In genomic region chrX:167901046-167901445, GRCm38 (mm10) we compare ENCODE assay signal across 28 mouse cellular contexts.
"Had no signal": no experiment of that assay in that cellular context is flagged by ENCODE, and none has a peak within 500 bp of the region (broad histone marks: within the 10 kb centered on the region; RNA-seq: fewer than 3 reads in every experiment).

No protein-coding gene starts in this region.

- H3K36me3 ChIP-seq: embryonic facial prominence, embryonic 10.5 days; embryonic facial prominence, embryonic 12.5 days; embryonic facial prominence, embryonic 13.5 days; embryonic facial prominence, embryonic 15.5 days; forebrain, embryonic 10.5 days; forebrain, embryonic 12.5 days; forebrain, embryonic 15.5 days had no signal

- H3K9ac ChIP-seq: embryonic facial prominence, embryonic 12.5 days; embryonic facial prominence, embryonic 13.5 days; embryonic facial prominence, embryonic 15.5 days; forebrain, embryonic 12.5 days; forebrain, embryonic 13.5 days; forebrain, embryonic 15.5 days; forebrain, postnatal 0 days had no signal

- H3K27ac ChIP-seq: embryonic facial prominence, embryonic 10.5 days; embryonic facial prominence, embryonic 12.5 days; embryonic facial prominence, embryonic 13.5 days; embryonic facial prominence, embryonic 15.5 days; forebrain, embryonic 10.5 days; forebrain, embryonic 12.5 days; forebrain, embryonic 13.5 days; forebrain, embryonic 15.5 days; gastrocnemius, adult 2 months had no signal

- H3K4me1 ChIP-seq: embryonic facial prominence, embryonic 10.5 days; embryonic facial prominence, embryonic 12.5 days; embryonic facial prominence, embryonic 13.5 days; embryonic facial prominence, embryonic 15.5 days; forebrain, embryonic 10.5 days; forebrain, embryonic 12.5 days; forebrain, embryonic 13.5 days; forebrain, embryonic 15.5 days had no signal

- DNase-seq: cerebellum, adult 18-20 months; cerebellum, adult 2 months; cerebellum, adult 8-10 months; cerebellum, adult 9-10 months; cerebellum, adult 9-11 months; cerebellum, postnatal 10 days; cerebellum, postnatal 14 days; cerebellum, postnatal 25 days; cerebellum, postnatal 36 days; embryo, embryonic 11 days; forebrain, postnatal 0 days; gastrocnemius, adult 2 months; gastrocnemius, postnatal 10 days; gastrocnemius, postnatal 14 days; gastrocnemius, postnatal 25 days; gastrocnemius, postnatal 36 days; heart, adult 11 months had no signal

- H3K9me3 ChIP-seq: embryonic facial prominence, embryonic 10.5 days; embryonic facial prominence, embryonic 12.5 days; embryonic facial prominence, embryonic 13.5 days; embryonic facial prominence, embryonic 15.5 days; forebrain, embryonic 10.5 days; forebrain, embryonic 12.5 days; forebrain, embryonic 13.5 days; forebrain, embryonic 15.5 days had no signal

- H3K4me2 ChIP-seq: embryonic facial prominence, embryonic 12.5 days; embryonic facial prominence, embryonic 13.5 days; embryonic facial prominence, embryonic 15.5 days; forebrain, embryonic 12.5 days; forebrain, embryonic 13.5 days; forebrain, embryonic 15.5 days had no signal

- H3K4me3 ChIP-seq: embryonic facial prominence, embryonic 10.5 days; embryonic facial prominence, embryonic 12.5 days; embryonic facial prominence, embryonic 13.5 days; embryonic facial prominence, embryonic 15.5 days; erythroblast, embryonic 14.5 days; forebrain, embryonic 10.5 days; forebrain, embryonic 12.5 days; forebrain, embryonic 13.5 days; forebrain, embryonic 15.5 days; gastrocnemius, adult 2 months had no signal

- ATAC-seq: forebrain, embryonic 13.5 days; forebrain, embryonic 14.5 days; forebrain, embryonic 15.5 days; forebrain, embryonic 16.5 days; forebrain, postnatal 0 days had no signal

- H3K27me3 ChIP-seq: embryonic facial prominence, embryonic 12.5 days; forebrain, embryonic 15.5 days had no signal
